Mouse (Mus musculus) adrenal gland, postnatal 4 days (tissue): ENCODE measurements around the gene Hoxc13. TPM values are rescaled to one million over a fixed set of nuclear protein-coding genes. Genes with fewer than 3 reads are reported as not detected.

Source experiments
- DNase-seq, 2 experiments: peaks; one replicate each; pipeline ENCODE4 v3.0.0; 2021 to 2022; ENCODE audit warnings: low spot score in 2 of 2, mixed read lengths in 2 of 2
- total RNA-seq, 2 experiments: library from RNA; stranded (reverse); gene quantifications; 2 replicates each; pipeline ENCODE4 v1.2.3; 2021

Gene Hoxc13
- total RNA-seq, 2 experiments from 2014 or later, result not detected

GRCm38 (mm10) chr15:102963259-102963658, 42.4 kb downstream of the Hoxc13 start:
- DNase-seq, result no peak

- no peak for DNase-seq
These were observed 43.1 kb downstream of the Hoxc13 start for GRCm38 (mm10) chr15:102963671-102964640.

- no peak for DNase-seq
These were observed 44.3 kb downstream of the Hoxc13 start for GRCm38 (mm10) chr15:102965003-102965891.

- DNase-seq, result peak; percentile 73 to 75
These were observed 45.2 kb downstream of the Hoxc13 start for GRCm38 (mm10) chr15:102965892-102966775.

- no peak for DNase-seq
These were observed 45.9 kb downstream of the Hoxc13 start, which contains the start of gene Hoxc10 for GRCm38 (mm10) chr15:102966776-102967311. Gene Hoxc10, plus strand, starts transcription at chr15:102966796.

GRCm38 (mm10) chr15:102967312-102967510, 46.3 kb downstream of the Hoxc13 start, which contains the start of gene Hoxc5:
Gene Hoxc5, plus strand, starts transcription at chr15:102967443.
- no peak for DNase-seq

- no peak for DNase-seq
These were observed 46.9 kb downstream of the Hoxc13 start for GRCm38 (mm10) chr15:102967511-102968397.

- DNase-seq, result no peak
These were observed 48.4 kb downstream of the Hoxc13 start for GRCm38 (mm10) chr15:102969296-102969695.

- DNase-seq, result no peak
These were observed 49.8 kb downstream of the Hoxc13 start for GRCm38 (mm10) chr15:102970740-102971139.

GRCm38 (mm10) chr15:102972254-102972653, 51.4 kb downstream of the Hoxc13 start:
- no peak for DNase-seq

GRCm38 (mm10) chr15:102972753-102973152, 51.9 kb downstream of the Hoxc13 start:
- no peak for DNase-seq

GRCm38 (mm10) chr15:102975034-102975433, 54.1 kb downstream of the Hoxc13 start:
- DNase-seq, result no peak

- no peak for DNase-seq
These were observed 54.8 kb downstream of the Hoxc13 start for GRCm38 (mm10) chr15:102975688-102976111.

- no peak for DNase-seq
These were observed 55.3 kb downstream of the Hoxc13 start, which contains the start of gene Hoxc9 for GRCm38 (mm10) chr15:102976171-102976570. Gene Hoxc9, plus strand, starts transcription at chr15:102976439.

GRCm38 (mm10) chr15:102976631-102977422, 55.9 kb downstream of the Hoxc13 start:
- DNase-seq, result no peak

GRCm38 (mm10) chr15:102977423-102977974, 56.6 kb downstream of the Hoxc13 start:
- DNase-seq, result no peak
